Mouse (Mus musculus): ENCODE measurements around the gene Phb2.

GRCm38 (mm10) chr6:124693243-124693981, 18.7 kb upstream of the Phb2 start:
- TF ChIP-seq CTCF (IDR thresholded peaks at IDR 0.05 in 2 of 3, conservative IDR thresholded peaks at IDR 0.05 in 1 of 3; ENCODE audit: control insufficient read depth in 1 of 3, insufficient read depth in 1 of 3, low read depth in 2 of 3, low read length in 3 of 3, poor library complexity in 1 of 3, severe bottlenecking in 1 of 3) (no peak), NRF1 (IDR thresholded peaks at IDR 0.05; ENCODE audit: insufficient read depth, low read depth, low read length, poor library complexity, severe bottlenecking) (no peak), MXI1 (IDR thresholded peaks at IDR 0.05; ENCODE audit: low read depth, low read length) (no peak), MAX (IDR thresholded peaks at IDR 0.05; ENCODE audit: low read length) (no peak), MEF2A (IDR thresholded peaks at IDR 0.05; ENCODE audit: extremely low read depth, insufficient replicate concordance, low read depth, low read length, poor library complexity, severe bottlenecking) (no peak), TAL1 (IDR thresholded peaks at IDR 0.05; ENCODE audit: low read length) (no peak), ZNF384 (IDR thresholded peaks at IDR 0.05; ENCODE audit: low read depth, low read length) (no peak), BHLHE40 (IDR thresholded peaks at IDR 0.05; ENCODE audit: borderline replicate concordance, low read depth, low read length) (no peak), USF1 (IDR thresholded peaks at IDR 0.05; ENCODE audit: low read depth, low read length) (no peak), POLR2A (IDR thresholded peaks at IDR 0.05; ENCODE audit: control insufficient read depth in 1 of 2, insufficient read depth in 1 of 2, low read depth in 1 of 2, low read length in 2 of 2, poor library complexity in 1 of 2) (no peak; a peak in 1 of 4 replicates), POLR2AphosphoS2 (IDR thresholded peaks at IDR 0.05; ENCODE audit: low read length) (no peak)
